ENCODE assay signal across 8 mouse cellular contexts in the genomic region with DNA sequence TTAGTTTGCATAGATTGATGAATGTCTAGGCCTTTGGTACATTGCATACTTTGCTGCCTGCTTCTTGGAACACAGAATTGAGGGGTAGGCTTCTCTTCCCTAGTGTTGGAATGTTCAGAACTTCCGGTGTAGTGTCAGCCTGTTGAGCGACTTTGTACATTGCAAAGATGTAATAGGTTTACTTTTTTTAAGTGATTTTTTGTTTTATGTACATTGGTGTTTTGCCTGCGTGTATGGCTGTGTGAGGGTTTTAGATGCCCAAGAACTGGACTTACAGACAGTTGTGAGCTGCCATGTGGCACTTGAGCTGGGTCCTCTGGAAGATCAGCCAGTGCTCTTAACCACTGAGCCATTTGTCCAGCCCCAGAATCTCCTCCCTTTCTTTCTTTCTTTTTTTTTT. TPM values are rescaled to one million over a fixed set of nuclear protein-coding genes. Genes with fewer than 3 reads are reported as not detected.
DNase-seq lines count a peak whose midpoint lies in the region; ATAC-seq and TF ChIP-seq lines count a peak whose summit lies in the region.

No protein-coding gene starts in this region.

- no peak for ATAC-seq in lung, embryonic 15.5 days (ENCODE audit: borderline replicate concordance, extremely low read depth, low FRiP score, low TSS enrichment)
- no peak for ATAC-seq in embryonic facial prominence, embryonic 15.5 days (ENCODE audit: insufficient number of reproducible peaks, low FRiP score, low TSS enrichment, low read depth)
- ATAC-seq in limb, embryonic 14.5 days (ENCODE audit: low FRiP score, low read depth), result no peak
- ATAC-seq in stomach, embryonic 15.5 days (ENCODE audit: insufficient read depth, low FRiP score, low read depth), result no peak

- WGBS in lung, embryonic 15.5 days, result 11% methylated on average over 3 of the region's 3 CpGs
- WGBS in embryonic facial prominence, embryonic 15.5 days, result 30% methylated on average over 3 of the region's 3 CpGs
- WGBS in limb, embryonic 14.5 days, result 47% methylated on average over 3 of the region's 3 CpGs
- WGBS in stomach, embryonic 15.5 days, result 21% methylated on average over 3 of the region's 3 CpGs

- no peaks in the 10 kb centered on the region for H3K9me3 ChIP-seq in lung, embryonic 15.5 days
- no peaks in the 10 kb centered on the region for H3K9me3 ChIP-seq in embryonic facial prominence, embryonic 15.5 days (replicated peaks)
- no peaks in the 10 kb centered on the region for H3K9me3 ChIP-seq in limb, embryonic 14.5 days (ENCODE audit: control insufficient read depth, low read length)
- H3K9me3 ChIP-seq in stomach, embryonic 15.5 days, result no peaks in the 10 kb centered on the region

- peaks cover 23% of the 10 kb centered on the region for H3K36me3 ChIP-seq in lung, embryonic 15.5 days
- peaks cover 23% of the 10 kb centered on the region for H3K36me3 ChIP-seq in embryonic facial prominence, embryonic 15.5 days
- H3K36me3 ChIP-seq in limb, embryonic 14.5 days (ENCODE audit: control insufficient read depth, insufficient read depth, low read length), result peaks cover 14% of the 10 kb centered on the region
- H3K36me3 ChIP-seq in stomach, embryonic 15.5 days, result peaks cover 16% of the 10 kb centered on the region

- peak overlapping the region; percentile 94 for H3K4me3 ChIP-seq in lung, embryonic 15.5 days
- H3K4me3 ChIP-seq in embryonic facial prominence, embryonic 15.5 days (replicated peaks), result peak overlapping the region; percentile 84
- H3K4me3 ChIP-seq in limb, embryonic 14.5 days (replicated peaks; ENCODE audit: low read length), result peak overlapping the region; percentile 89
- peak overlapping the region; percentile 86 for H3K4me3 ChIP-seq in stomach, embryonic 15.5 days (replicated peaks)

- peaks cover 27% of the 10 kb centered on the region for H3K4me1 ChIP-seq in lung, embryonic 15.5 days
- peaks cover 19% of the 10 kb centered on the region for H3K4me1 ChIP-seq in embryonic facial prominence, embryonic 15.5 days
- H3K4me1 ChIP-seq in limb, embryonic 14.5 days (ENCODE audit: control insufficient read depth, insufficient read depth, low read length), result peaks cover 13% of the 10 kb centered on the region
- peaks cover 5% of the 10 kb centered on the region; the same call in 1 of the 2 replicates for H3K4me1 ChIP-seq in stomach, embryonic 15.5 days

- H3K27me3 ChIP-seq in lung, embryonic 15.5 days, result no peaks in the 10 kb centered on the region
- H3K27me3 ChIP-seq in embryonic facial prominence, embryonic 15.5 days, result no peaks in the 10 kb centered on the region
- H3K27me3 ChIP-seq in limb, embryonic 14.5 days (ENCODE audit: control insufficient read depth, insufficient read depth, low read length), result no peaks in the 10 kb centered on the region
- H3K27me3 ChIP-seq in stomach, embryonic 15.5 days (replicated peaks), result no peaks in the 10 kb centered on the region

- H3K4me2 ChIP-seq in lung, embryonic 15.5 days, result peak overlapping the region; percentile 77
- peak overlapping the region; percentile 79 for H3K4me2 ChIP-seq in embryonic facial prominence, embryonic 15.5 days (replicated peaks)
- peak overlapping the region; percentile 66 for H3K4me2 ChIP-seq in limb, embryonic 14.5 days (replicated peaks; ENCODE audit: low read depth, low read length, severe bottlenecking)
- H3K4me2 ChIP-seq in stomach, embryonic 15.5 days, result peak overlapping the region; percentile 70

- no peak for TF ChIP-seq POLR2A in limb, embryonic 14.5 days (IDR thresholded peaks at IDR 0.05; ENCODE audit: borderline replicate concordance, extremely low read depth, insufficient read depth, insufficient read length)

- peak overlapping the region; percentile 99; the same call in 1 of the 2 replicates for H3K9ac ChIP-seq in lung, embryonic 15.5 days
- H3K9ac ChIP-seq in embryonic facial prominence, embryonic 15.5 days, result no peak overlapping the region
- H3K9ac ChIP-seq in limb, embryonic 14.5 days (ENCODE audit: low read depth, low read length, severe bottlenecking), result peak overlapping the region; percentile 100; the same call in 1 of the 2 replicates
- peak overlapping the region; percentile 9; the same call in 1 of the 2 replicates for H3K9ac ChIP-seq in stomach, embryonic 15.5 days

- no peak for DNase-seq in lung, postnatal 4 days
- DNase-seq in limb, embryonic 14.5 days (ENCODE audit: low spot score), result no peak
- no peak for DNase-seq in B cell, adult 2 months
- DNase-seq in thymus, postnatal 4 days, result no peak
- no peak for DNase-seq in urinary bladder, postnatal 25 days (ENCODE audit: low spot score)

- peak overlapping the region; percentile 98 for H3K27ac ChIP-seq in lung, embryonic 15.5 days
- H3K27ac ChIP-seq in embryonic facial prominence, embryonic 15.5 days (replicated peaks), result peak overlapping the region; percentile 99; the same call in 1 of the 2 replicates
- H3K27ac ChIP-seq in limb, embryonic 14.5 days (replicated peaks; ENCODE audit: low read depth, low read length), result peak overlapping the region; percentile 44; the same call in 1 of the 2 replicates
- peak overlapping the region; percentile 99 for H3K27ac ChIP-seq in stomach, embryonic 15.5 days

RNA-seq across cellular contexts. Expression of a gene that starts 1.1 kb away (rescaled TPM):
- polyA plus RNA-seq in lung, embryonic 15.5 days (2015; fragmentation: Nextera tagmentation; extraction: Ambion mirVana), result 11.7 and 12.1 TPM in 2 replicates
- polyA plus RNA-seq in embryonic facial prominence, embryonic 15.5 days (2015; fragmentation: Nextera tagmentation; extraction: Ambion mirVana), result 11.2 and 12.5 TPM in 2 replicates
- polyA plus RNA-seq in limb, embryonic 14.5 days (2012; rRNA removed), result 10.2 and 12.1 TPM in 2 replicates
- polyA plus RNA-seq in limb, embryonic 14.5 days (2014; fragmentation: Nextera tagmentation; extraction: Ambion mirVana), result 10.5 and 13.3 TPM in 2 replicates
- 12.9 and 13.3 TPM in 2 replicates for polyA plus RNA-seq in stomach, embryonic 15.5 days (2015; fragmentation: Nextera tagmentation; extraction: Ambion mirVana)

Comparison
In these comparisons a context has a peak if more than half of its experiments do, and no peak if none do; other contexts are left out.
1. H3K27ac ChIP-seq: peak in every context shown above with its lines; median percentile 99 in embryonic facial prominence, embryonic 15.5 days; 99 in stomach, embryonic 15.5 days; 98 in lung, embryonic 15.5 days; 44 in limb, embryonic 14.5 days.